Mouse (Mus musculus): Measurements from ENCODE around the gene Tenm2. TPM values are rescaled to one million over a fixed set of nuclear protein-coding genes. Genes with fewer than 3 reads are reported as not detected.

The Tenm2 gene
- total and polyA plus RNA-seq, 3 experiments, result not detected

DNA sequence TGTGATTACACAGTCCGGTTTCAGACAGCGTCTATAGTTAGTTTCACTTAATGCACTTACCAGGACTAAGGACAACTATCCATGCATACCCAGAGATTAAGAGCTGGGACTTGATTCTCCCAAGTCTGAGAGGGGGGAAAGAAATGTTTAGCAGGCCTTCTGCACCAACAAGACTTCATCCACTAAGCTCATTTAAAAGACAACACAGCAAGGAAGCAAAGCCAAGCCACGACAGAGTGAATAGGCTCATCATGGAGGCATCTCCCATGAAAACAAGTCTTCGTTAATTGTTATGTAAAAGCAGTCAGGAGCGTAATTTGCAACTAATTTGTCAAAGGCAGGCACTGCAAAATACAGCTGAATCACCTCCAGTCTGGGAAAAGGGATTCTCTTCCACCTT, 682.5 kb downstream of the Tenm2 start:
- no peak for DNase-seq (ENCODE audit: low read depth, low spot score)
- TF ChIP-seq CHD1 (IDR thresholded peaks at IDR 0.05; ENCODE audit: low read depth, low read length) (no peak), ZC3H11A (IDR thresholded peaks at IDR 0.05; ENCODE audit: low read depth, low read length) (no peak), BHLHE40 (IDR thresholded peaks at IDR 0.05; ENCODE audit: borderline replicate concordance, low read depth, low read length) (no peak), NRF1 (IDR thresholded peaks at IDR 0.05; ENCODE audit: insufficient read depth, low read depth, low read length, poor library complexity, severe bottlenecking) (no peak), MXI1 (IDR thresholded peaks at IDR 0.05; ENCODE audit: low read depth, low read length) (no peak), MAFK (IDR thresholded peaks at IDR 0.05; ENCODE audit: borderline replicate concordance, low read depth, low read length) (no peak), E2F4 (IDR thresholded peaks at IDR 0.05; ENCODE audit: borderline replicate concordance, low read depth, low read length) (no peak), POLR2A (IDR thresholded peaks at IDR 0.05; ENCODE audit: control insufficient read depth in 1 of 2, insufficient read depth in 1 of 2, low read depth in 1 of 2, low read length in 2 of 2, poor library complexity in 1 of 2) (no peak), ETS1 (IDR thresholded peaks at IDR 0.05; ENCODE audit: low read depth, low read length) (no peak), ELF1 (IDR thresholded peaks at IDR 0.05; ENCODE audit: low read depth, low read length) (no peak), JUND (IDR thresholded peaks at IDR 0.05; ENCODE audit: low read depth, low read length) (no peak)
- Histone ChIP-seq H3K27ac (ENCODE audit: control insufficient read depth, low read depth, low read length) (no peak overlapping the region), H3K27me3 (ENCODE audit: control insufficient read depth in 1 of 2, insufficient read depth in 2 of 2, low read length in 2 of 2) (no peaks in the 10 kb centered on the region), H3K36me3 (ENCODE audit: control insufficient read depth in 1 of 2, insufficient read depth in 2 of 2, low read length in 2 of 2) (no peaks in the 10 kb centered on the region), H3K4me3 (ENCODE audit: control insufficient read depth in 1 of 2, insufficient read depth in 1 of 2, low read depth in 2 of 2, low read length in 2 of 2) (no peak overlapping the region), H3K4me1 (ENCODE audit: control insufficient read depth in 1 of 2, insufficient read depth in 2 of 2, low read length in 2 of 2) (no peaks in the 10 kb centered on the region), H3K9ac (ENCODE audit: control insufficient read depth, low read depth, low read length, poor library complexity, severe bottlenecking) (no peak overlapping the region), H3K9me3 (replicated peaks; ENCODE audit: insufficient read depth, low read length) (no peaks in the 10 kb centered on the region), H3K79me2 (ENCODE audit: control insufficient read depth, insufficient read depth, low read length, poor library complexity) (no peaks in the 10 kb centered on the region)

GRCm38 (mm10) chr11:36550649-36551048, 685.1 kb downstream of the Tenm2 start:
- no peaks in the 10 kb centered on the region for H3K36me3 ChIP-seq (ENCODE audit: control insufficient read depth in 1 of 2, insufficient read depth in 2 of 2, low read length in 2 of 2)
- TF ChIP-seq CTCF (IDR thresholded peaks at IDR 0.05 in 2 of 3, conservative IDR thresholded peaks at IDR 0.05 in 1 of 3; ENCODE audit: control insufficient read depth in 1 of 3, insufficient read depth in 1 of 3, low read depth in 2 of 3, low read length in 3 of 3, poor library complexity in 1 of 3, severe bottlenecking in 1 of 3) (no peak), ZNF384 (IDR thresholded peaks at IDR 0.05; ENCODE audit: low read depth, low read length) (no peak), RCOR1 (IDR thresholded peaks at IDR 0.05; ENCODE audit: low read depth, low read length) (no peak), TBP (IDR thresholded peaks at IDR 0.05; ENCODE audit: low read depth, low read length) (no peak), ETS1 (IDR thresholded peaks at IDR 0.05; ENCODE audit: low read depth, low read length) (no peak)
- H3K4me1 ChIP-seq (ENCODE audit: control insufficient read depth in 1 of 2, insufficient read depth in 2 of 2, low read length in 2 of 2), result no peaks in the 10 kb centered on the region
- H3K79me2 ChIP-seq (ENCODE audit: control insufficient read depth, insufficient read depth, low read length, poor library complexity), result no peaks in the 10 kb centered on the region
- H3K4me3 ChIP-seq (ENCODE audit: control insufficient read depth in 1 of 2, insufficient read depth in 1 of 2, low read depth in 2 of 2, low read length in 2 of 2), result no peak overlapping the region
- H3K9ac ChIP-seq (ENCODE audit: control insufficient read depth, low read depth, low read length, poor library complexity, severe bottlenecking), result no peak overlapping the region
- DNase-seq (ENCODE audit: low read depth, low spot score), result no peak
- no peaks in the 10 kb centered on the region for H3K9me3 ChIP-seq (replicated peaks; ENCODE audit: insufficient read depth, low read length)
- H3K27me3 ChIP-seq (ENCODE audit: control insufficient read depth in 1 of 2, insufficient read depth in 2 of 2, low read length in 2 of 2), result no peaks in the 10 kb centered on the region
- no peak overlapping the region for H3K27ac ChIP-seq (ENCODE audit: control insufficient read depth, low read depth, low read length)

Measured in MEL (cell line).